Comparison of ENCODE assay signal across 11 mouse cellular contexts in genomic region chr12:101008648-101009047, GRCm38 (mm10). TPM values are rescaled to one million over a fixed set of nuclear protein-coding genes. Genes with fewer than 3 reads are reported as not detected.
DNase-seq lines count a peak whose midpoint lies in the region; ATAC-seq and TF ChIP-seq lines count a peak whose summit lies in the region.
"Had no signal": no experiment of that assay in that cellular context is flagged by ENCODE, and none has a peak within 500 bp of the region (broad histone marks: within the 10 kb centered on the region; RNA-seq: fewer than 3 reads in every experiment).

No protein-coding gene starts in this region.

- no peaks in the 10 kb centered on the region for H3K36me3 ChIP-seq in kidney, postnatal 0 days (ENCODE audit: insufficient read depth, low read length)
- H3K36me3 ChIP-seq in E14TG2a.4 (ENCODE audit: insufficient read depth, low read length) = peaks cover 20% of the 10 kb centered on the region
- no peaks in the 10 kb centered on the region for H3K36me3 ChIP-seq in liver, embryonic 11.5 days (ENCODE audit: control insufficient read depth, insufficient read depth, low read length)
- H3K36me3 ChIP-seq: midbrain, embryonic 13.5 days had no signal

- 49% methylated on average over 4 of the region's 4 CpGs for WGBS in kidney, postnatal 0 days
- 64% methylated on average over 4 of the region's 4 CpGs for WGBS in bone marrow, adult 2 months
- WGBS in liver, embryonic 11.5 days = 47% methylated on average over 4 of the region's 4 CpGs

- peaks cover 42% of the 10 kb centered on the region for H3K4me1 ChIP-seq in kidney, postnatal 0 days (replicated peaks; ENCODE audit: insufficient read depth, low read length)
- H3K4me1 ChIP-seq in E14TG2a.4 (replicated peaks; ENCODE audit: low read depth, low read length) = peaks cover 97% of the 10 kb centered on the region
- peaks cover 20% of the 10 kb centered on the region for H3K4me1 ChIP-seq in bone marrow, adult 2 months (ENCODE audit: control insufficient read depth, insufficient read depth, low read length)
- H3K4me1 ChIP-seq in liver, embryonic 11.5 days (replicated peaks; ENCODE audit: control insufficient read depth, insufficient read depth, low read length) = peaks cover 59% of the 10 kb centered on the region

- no peak overlapping the region for H3K4me2 ChIP-seq in kidney, postnatal 0 days (ENCODE audit: low read length)
- peak overlapping the region; percentile 21 for H3K4me2 ChIP-seq in liver, embryonic 11.5 days
- H3K4me2 ChIP-seq: midbrain, embryonic 13.5 days had no signal

- H3K4me3 ChIP-seq in kidney, postnatal 0 days (replicated peaks; ENCODE audit: low read depth, low read length) = no peak overlapping the region
- peak overlapping the region; percentile 57 for H3K4me3 ChIP-seq in E14TG2a.4 (replicated peaks; ENCODE audit: low read length)
- no peak overlapping the region for H3K4me3 ChIP-seq in bone marrow, adult 2 months (replicated peaks; ENCODE audit: control insufficient read depth, low read depth, low read length)
- no peak overlapping the region for H3K4me3 ChIP-seq in liver, embryonic 11.5 days (ENCODE audit: low read depth, low read length)
- H3K4me3 ChIP-seq: midbrain, embryonic 13.5 days had no signal

- DNase-seq in kidney, postnatal 0 days (ENCODE audit: low spot score) = no peak
- DNase-seq in kidney, adult 8-10 months = no peak
- no peak for DNase-seq in liver, embryonic 11.5 days (ENCODE audit: low spot score)
- DNase-seq in B cell, adult 2 months = no peak
- no peak for DNase-seq in kidney, adult 18-20 months
- DNase-seq in lung, postnatal 25 days (ENCODE audit: low spot score) = no peak
- DNase-seq: embryo, embryonic 11 days had no signal

- no peak for TF ChIP-seq POLR2A in bone marrow, adult 2 months (IDR thresholded peaks at IDR 0.05; ENCODE audit: borderline replicate concordance, control insufficient read depth, low read depth, low read length)

- H3K9ac ChIP-seq in kidney, postnatal 0 days (ENCODE audit: low read depth, low read length) = no peak overlapping the region
- H3K9ac ChIP-seq in liver, embryonic 11.5 days (ENCODE audit: low read depth, low read length) = 0 out of 2 replicates have a peak overlapping the region, but pooled peaks have one; percentile 34
- H3K9ac ChIP-seq: midbrain, embryonic 13.5 days had no signal

- H3K27me3 ChIP-seq in kidney, postnatal 0 days (ENCODE audit: insufficient read depth, low read length) = no peaks in the 10 kb centered on the region
- 0 out of 2 replicates have a peak, but pooled peaks cover 2% of the 10 kb centered on the region for H3K27me3 ChIP-seq in E14TG2a.4 (ENCODE audit: insufficient read depth, low read length)
- H3K27me3 ChIP-seq in liver, embryonic 11.5 days (replicated peaks; ENCODE audit: control insufficient read depth, insufficient read depth, low read length) = no peaks in the 10 kb centered on the region
- H3K27me3 ChIP-seq: midbrain, embryonic 13.5 days; Patski had no signal

- H3K27ac ChIP-seq in kidney, postnatal 0 days = peak overlapping the region; percentile 44; the same call in 1 of the 2 replicates
- H3K27ac ChIP-seq in bone marrow, adult 2 months (ENCODE audit: control insufficient read depth, insufficient read depth, low read depth, low read length, poor library complexity) = peak overlapping the region; percentile 24; the same call in 1 of the 2 replicates
- H3K27ac ChIP-seq in liver, embryonic 11.5 days (ENCODE audit: low read depth, low read length) = no peak overlapping the region

- ATAC-seq in kidney, postnatal 0 days (replicated peaks; ENCODE audit: low FRiP score, low read depth) = no peak
- ATAC-seq in liver, embryonic 11.5 days (replicated peaks; ENCODE audit: low FRiP score) = 0 out of 2 replicates have a peak, but pooled peaks have one; percentile 37
- ATAC-seq: midbrain, embryonic 13.5 days had no signal

- no peaks in the 10 kb centered on the region for H3K9me3 ChIP-seq in kidney, postnatal 0 days (replicated peaks; ENCODE audit: low read length)
- H3K9me3 ChIP-seq in E14TG2a.4 (ENCODE audit: low read length) = no peaks in the 10 kb centered on the region
- H3K9me3 ChIP-seq in liver, embryonic 11.5 days (ENCODE audit: control insufficient read depth, low read length) = no peaks in the 10 kb centered on the region
- H3K9me3 ChIP-seq: midbrain, embryonic 13.5 days had no signal

- no peak for TF ChIP-seq CTCF in kidney, postnatal 0 days (IDR thresholded peaks at IDR 0.05; ENCODE audit: low read depth)
- no peak for TF ChIP-seq CTCF in E14TG2a.4 (conservative IDR thresholded peaks at IDR 0.05; ENCODE audit: low read length)
- no peak for TF ChIP-seq CTCF in bone marrow, adult 2 months (IDR thresholded peaks at IDR 0.05; ENCODE audit: control insufficient read depth, insufficient read depth, low read length)

RNA-seq across cellular contexts. Expression of gene Ccdc88c, which starts 20.2 kb away (rescaled TPM):
- polyA plus RNA-seq in kidney, postnatal 0 days (2015; fragmentation: Nextera tagmentation; extraction: Ambion mirVana) = 7.6 and 7.8 TPM in 2 replicates
- polyA plus RNA-seq in bone marrow, adult 2 months (2011; ENCODE audit: insufficient read depth, insufficient read length, low replicate concordance, missing spikeins) = 68.4 and 138 TPM in 2 replicates
- 11.8 and 13.3 TPM in 2 replicates for polyA plus RNA-seq in liver, embryonic 11.5 days (2014; fragmentation: Nextera tagmentation; extraction: Ambion mirVana)
